Mouse (Mus musculus): ENCODE measurements at regions not wholly inside any gene's neighbourhood (a gene's known extent, or its start where the extent isn't known, plus 50 kb on each side); places are given as distances from the start of the nearest gene placed in this dataset.

- no peak for DNase-seq (ENCODE audit: extremely low spot score, low spot score)
Observed at GRCm38 (mm10) chr2:73996986-73997385, 85.9 kb upstream of the Atp5g3 start.

GRCm38 (mm10) chr2:73991818-73992217 is 80.7 kb upstream of the Atp5g3 start:
- no peak for DNase-seq (ENCODE audit: extremely low spot score, low spot score)

GRCm38 (mm10) chr2:73987441-73988105 is 76.4 kb upstream of the Atp5g3 start:
- DNase-seq (ENCODE audit: extremely low spot score, low spot score), result no peak

GRCm38 (mm10) chr2:73985911-73986250 is 74.8 kb upstream of the Atp5g3 start:
- no peak for DNase-seq (ENCODE audit: extremely low spot score, low spot score)

GRCm38 (mm10) chr2:73985238-73985910 is 74.2 kb upstream of the Atp5g3 start:
- no peak for DNase-seq (ENCODE audit: extremely low spot score, low spot score)

GRCm38 (mm10) chr2:73983166-73983565 is 72.0 kb upstream of the Atp5g3 start:
- DNase-seq (ENCODE audit: extremely low spot score, low spot score), result no peak

GRCm38 (mm10) chr2:73978072-73978471 is 66.9 kb upstream of the Atp5g3 start:
- DNase-seq (ENCODE audit: extremely low spot score, low spot score), result no peak

- no peak for DNase-seq (ENCODE audit: extremely low spot score, low spot score)
Observed at GRCm38 (mm10) chr2:73973774-73974173, 62.6 kb upstream of the Atp5g3 start.

- no peak for DNase-seq (ENCODE audit: extremely low spot score, low spot score)
Observed at GRCm38 (mm10) chr2:73967618-73968017, 56.5 kb upstream of the Atp5g3 start.

- DNase-seq (ENCODE audit: extremely low spot score, low spot score), result peak; percentile 32
Observed at GRCm38 (mm10) chr2:73965595-73965994, 54.5 kb upstream of the Atp5g3 start.
